Mouse (Mus musculus) megakaryocyte, embryonic 14.5 days (primary cell): ENCODE results near the gene Mrto4.

Experiments
- FLI1 ChIP-seq: IDR thresholded peaks from 2 replicates; pipeline ENCODE4 v1.6.1; 2012; ENCODE audit warnings: low read length, inconsistent platforms, mixed read lengths
- GATA1 ChIP-seq: IDR thresholded peaks from 3 replicates; pipeline ENCODE4 v1.6.1; 2012; ENCODE audit warnings: mixed read lengths, low read length, inconsistent platforms, borderline replicate concordance

- TF ChIP-seq FLI1 = no peak
- no peak for TF ChIP-seq GATA1
These were observed 46.9 kb downstream of the Mrto4 start for GRCm38 (mm10) chr4:139305521-139305920.
